Mouse (Mus musculus): ENCODE results near the gene Ranbp10. TPM values are rescaled to one million over a fixed set of nuclear protein-coding genes. Genes with fewer than 3 reads are reported as not detected.

The Ranbp10 gene
- total RNA-seq, 2 experiments from 2014 or later, result 6.4 to 10.5 TPM

GRCm38 (mm10) chr8:105794009-105794598 is 33.0 kb downstream of the Ranbp10 start:
- ATAC-seq (ENCODE audit: poor library complexity, severe bottlenecking), result no peak

GRCm38 (mm10) chr8:105793331-105793730 is 33.8 kb downstream of the Ranbp10 start:
- no peak for ATAC-seq (ENCODE audit: poor library complexity, severe bottlenecking)

- ATAC-seq (ENCODE audit: poor library complexity, severe bottlenecking), result no peak
These were observed 37.5 kb downstream of the Ranbp10 start for GRCm38 (mm10) chr8:105789626-105790025.

- peak; percentile 53 for ATAC-seq (ENCODE audit: poor library complexity, severe bottlenecking)
These were observed 38.2 kb downstream of the Ranbp10 start for GRCm38 (mm10) chr8:105788927-105789326.

- ATAC-seq (ENCODE audit: poor library complexity, severe bottlenecking), result peak; percentile 88
These were observed 38.9 kb downstream of the Ranbp10 start for GRCm38 (mm10) chr8:105788241-105788640.

GRCm38 (mm10) chr8:105780298-105780697 is 46.9 kb downstream of the Ranbp10 start:
- peak; percentile 59 for ATAC-seq (ENCODE audit: poor library complexity, severe bottlenecking)

- ATAC-seq (ENCODE audit: poor library complexity, severe bottlenecking), result no peak
These were observed 49.3 kb downstream of the Ranbp10 start for GRCm38 (mm10) chr8:105777833-105778232.

GRCm38 (mm10) chr8:105774498-105774897 is 52.7 kb downstream of the Ranbp10 start:
- ATAC-seq (ENCODE audit: poor library complexity, severe bottlenecking), result no peak

GRCm38 (mm10) chr8:105773441-105773861 is 53.7 kb downstream of the Ranbp10 start:
- no peak for ATAC-seq (ENCODE audit: poor library complexity, severe bottlenecking)

- ATAC-seq (ENCODE audit: poor library complexity, severe bottlenecking), result no peak
These were observed 55.6 kb downstream of the Ranbp10 start for GRCm38 (mm10) chr8:105771398-105772175.

GRCm38 (mm10) chr8:105770609-105771008 is 56.5 kb downstream of the Ranbp10 start:
- ATAC-seq (ENCODE audit: poor library complexity, severe bottlenecking), result peak; percentile 76

- ATAC-seq (ENCODE audit: poor library complexity, severe bottlenecking), result no peak
These were observed 58.5 kb downstream of the Ranbp10 start for GRCm38 (mm10) chr8:105768485-105769257.

GRCm38 (mm10) chr8:105758277-105759108 is 68.7 kb downstream of the Ranbp10 start, which contains the start of gene Gfod2:
TSS of gene Gfod2 (minus strand) at chr8:105758664.
- peak; percentile 100 for ATAC-seq (ENCODE audit: poor library complexity, severe bottlenecking)

GRCm38 (mm10) chr8:105757796-105758276 is 69.3 kb downstream of the Ranbp10 start:
- no peak for ATAC-seq (ENCODE audit: poor library complexity, severe bottlenecking)

GRCm38 (mm10) chr8:105754688-105755087 is 72.5 kb downstream of the Ranbp10 start:
- no peak for ATAC-seq (ENCODE audit: poor library complexity, severe bottlenecking)

- no peak for ATAC-seq (ENCODE audit: poor library complexity, severe bottlenecking)
These were observed 73.2 kb downstream of the Ranbp10 start for GRCm38 (mm10) chr8:105753916-105754315.

GRCm38 (mm10) chr8:105750606-105751005 is 76.5 kb downstream of the Ranbp10 start:
- peak; percentile 21; the same call in 1 of the 2 replicates for ATAC-seq (ENCODE audit: poor library complexity, severe bottlenecking)

- no peak for ATAC-seq (ENCODE audit: poor library complexity, severe bottlenecking)
These were observed 83.8 kb downstream of the Ranbp10 start for GRCm38 (mm10) chr8:105743301-105743700.

GRCm38 (mm10) chr8:105739216-105739615 is 87.9 kb downstream of the Ranbp10 start:
- ATAC-seq (ENCODE audit: poor library complexity, severe bottlenecking), result no peak

GRCm38 (mm10) chr8:105732186-105732585 is 95.0 kb downstream of the Ranbp10 start:
- no peak for ATAC-seq (ENCODE audit: poor library complexity, severe bottlenecking)

Data from megakaryocyte, adult 5-6 weeks (primary cell).